Mouse (Mus musculus): ENCODE results near the gene Pigs. TPM values are rescaled to one million over a fixed set of nuclear protein-coding genes. Genes with fewer than 3 reads are reported as not detected.

The Pigs gene
- polyA plus RNA-seq, 1 experiment from 2014 or later: 88.9 TPM

GRCm38 (mm10) chr11:78318411-78318810 is 9.8 kb upstream of the Pigs start:
- Histone ChIP-seq H3K4me1 (peaks cover 24% of the 10 kb centered on the region), H3K36me3 (peaks cover 88% of the 10 kb centered on the region), H3K9me3 (no peaks in the 10 kb centered on the region), H3K4me3 (no peak overlapping the region), H3K27me3 (no peaks in the 10 kb centered on the region), H3K9ac (no peak overlapping the region), H3K4me2 (replicated peaks) (no peak overlapping the region), H3K27ac (no peak overlapping the region)
- ATAC-seq (ENCODE audit: low FRiP score, low read depth): no peak
- 88% methylated on average over 2 of the region's 2 CpGs for WGBS

DNA sequence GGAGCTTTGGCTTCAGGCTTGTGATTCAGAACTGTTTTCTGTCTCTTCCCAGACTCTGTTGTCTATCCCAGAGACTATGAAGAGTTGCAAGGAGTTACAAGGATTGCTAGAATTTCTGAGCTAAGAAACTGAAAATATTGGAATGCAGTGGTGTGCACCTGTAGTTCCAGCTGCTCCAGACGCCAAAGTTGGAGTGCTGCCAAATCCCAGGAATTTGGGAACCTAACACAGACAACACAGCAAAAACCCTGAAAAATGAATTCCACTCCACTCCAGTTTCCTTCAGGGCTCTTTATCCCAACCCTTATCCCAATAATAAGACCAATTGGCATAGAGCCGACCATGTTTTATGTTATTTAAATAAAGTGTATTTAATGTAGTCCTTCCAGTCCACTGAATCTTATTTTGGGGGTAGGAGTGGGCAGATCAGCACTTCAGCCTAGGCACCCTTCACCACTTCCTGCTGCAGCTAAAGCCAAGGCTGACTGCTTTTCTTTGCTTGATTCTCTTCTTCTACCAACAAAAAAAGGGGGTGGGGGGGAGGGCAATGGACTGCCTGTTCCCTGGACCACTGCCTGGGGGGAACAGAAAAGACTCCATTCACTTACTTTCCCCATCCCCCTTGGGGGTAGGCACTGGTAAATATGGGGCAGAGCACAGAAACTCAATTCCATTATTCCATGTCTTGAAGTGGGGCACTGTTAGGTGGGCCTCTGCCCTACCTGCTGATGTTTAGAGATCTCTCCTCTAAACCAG is 6.0 kb upstream of the Pigs start:
- peak; percentile 44; the same call in 1 of the 2 replicates for ATAC-seq (ENCODE audit: low FRiP score, low read depth)
- Histone ChIP-seq H3K36me3 (peaks cover 56% of the 10 kb centered on the region), H3K4me1 (peaks cover 27% of the 10 kb centered on the region), H3K27me3 (no peaks in the 10 kb centered on the region), H3K4me3 (peak overlapping the region; percentile 15), H3K4me2 (replicated peaks) (peak overlapping the region; percentile 47), H3K9ac (peak overlapping the region; percentile 8; the same call in 1 of the 2 replicates), H3K9me3 (no peaks in the 10 kb centered on the region), H3K27ac (peak overlapping the region; percentile 67; the same call in 1 of the 2 replicates)
- 31% methylated on average over 2 of the region's 2 CpGs for WGBS

DNA sequence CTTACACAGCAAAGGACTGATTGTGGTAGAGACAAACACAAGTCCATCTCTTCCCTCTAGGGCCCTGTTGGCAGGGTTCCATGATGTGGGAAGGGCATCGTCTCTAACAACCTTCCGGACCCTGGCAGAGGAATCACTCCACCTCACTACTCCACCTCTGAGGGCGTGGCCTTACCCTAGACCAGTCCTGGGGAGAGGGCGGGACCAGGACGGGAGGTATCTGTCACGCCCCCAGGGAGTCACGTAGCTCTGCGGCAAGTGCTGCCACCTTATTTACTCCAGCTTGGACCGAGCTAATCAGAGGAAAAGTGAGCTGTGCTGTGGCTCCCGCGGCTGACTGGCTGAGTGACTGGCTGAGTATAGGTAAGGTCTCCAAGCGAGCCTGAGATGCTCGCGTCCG is 5.4 kb upstream of the Pigs start, which contains the start of gene Aldoc:
Gene Aldoc, plus strand, starts transcription at position 109 of the 400 bp plus-strand sequence.
- WGBS: 3% methylated on average over 15 of the region's 15 CpGs
- Histone ChIP-seq H3K9ac (peak within 1 kb of the TSS; percentile 8; the same call in 1 of the 2 replicates), H3K9me3 (no peaks in the 10 kb centered on the region), H3K4me1 (peaks cover 27% of the 10 kb centered on the region), H3K27ac (peak within 1 kb of the TSS; percentile 67; the same call in 1 of the 2 replicates), H3K27me3 (no peaks in the 10 kb centered on the region), H3K36me3 (peaks cover 50% of the 10 kb centered on the region), H3K4me3 (peak within 1 kb of the TSS; percentile 15), H3K4me2 (replicated peaks) (peak within 1 kb of the TSS; percentile 47)
- ATAC-seq (ENCODE audit: low FRiP score, low read depth): peak; percentile 73

DNA sequence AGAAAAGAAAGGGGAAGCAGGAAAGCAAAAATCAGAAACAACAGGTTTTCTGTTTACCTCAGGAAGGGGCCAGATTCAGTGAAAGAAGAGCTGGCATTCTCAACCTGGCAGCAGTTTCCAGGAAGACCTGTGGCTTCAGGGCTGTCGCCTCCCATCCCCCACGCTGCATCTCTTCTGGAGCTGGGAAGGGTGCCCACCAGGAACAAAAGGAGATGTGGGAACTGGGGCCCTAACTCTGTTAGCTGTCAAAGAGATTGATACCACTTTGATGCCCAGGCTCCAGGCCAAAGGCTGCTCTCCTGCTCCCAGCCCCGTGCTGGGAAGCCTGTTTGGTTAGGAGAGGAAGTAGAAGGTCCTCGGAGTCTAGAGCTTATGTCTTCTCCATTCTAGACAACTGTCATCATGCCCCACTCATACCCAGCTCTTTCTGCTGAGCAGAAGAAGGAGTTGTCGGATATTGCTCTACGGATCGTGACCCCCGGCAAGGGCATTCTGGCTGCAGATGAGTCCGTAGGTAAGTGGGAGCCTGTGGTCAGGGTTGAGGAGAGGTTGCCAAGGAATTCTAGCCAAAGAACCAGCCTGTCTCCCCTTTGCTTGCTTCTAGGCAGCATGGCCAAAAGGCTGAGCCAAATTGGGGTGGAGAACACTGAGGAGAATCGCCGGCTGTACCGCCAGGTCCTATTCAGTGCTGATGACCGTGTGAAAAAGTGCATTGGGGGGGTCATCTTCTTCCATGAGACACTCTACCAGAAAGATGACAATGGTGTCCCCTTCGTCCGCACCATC is 4.0 kb upstream of the Pigs start:
- H3K27me3 ChIP-seq: no peaks in the 10 kb centered on the region
- WGBS: 84% methylated on average over 15 of the region's 15 CpGs
- H3K27ac ChIP-seq: no peak overlapping the region
- no peak for ATAC-seq (ENCODE audit: low FRiP score, low read depth)
- no peak overlapping the region for H3K9ac ChIP-seq
- H3K9me3 ChIP-seq: no peaks in the 10 kb centered on the region
- no peak overlapping the region for H3K4me2 ChIP-seq (replicated peaks)
- peaks cover 32% of the 10 kb centered on the region for H3K4me1 ChIP-seq
- H3K36me3 ChIP-seq: peaks cover 37% of the 10 kb centered on the region
- H3K4me3 ChIP-seq: no peak overlapping the region

DNA sequence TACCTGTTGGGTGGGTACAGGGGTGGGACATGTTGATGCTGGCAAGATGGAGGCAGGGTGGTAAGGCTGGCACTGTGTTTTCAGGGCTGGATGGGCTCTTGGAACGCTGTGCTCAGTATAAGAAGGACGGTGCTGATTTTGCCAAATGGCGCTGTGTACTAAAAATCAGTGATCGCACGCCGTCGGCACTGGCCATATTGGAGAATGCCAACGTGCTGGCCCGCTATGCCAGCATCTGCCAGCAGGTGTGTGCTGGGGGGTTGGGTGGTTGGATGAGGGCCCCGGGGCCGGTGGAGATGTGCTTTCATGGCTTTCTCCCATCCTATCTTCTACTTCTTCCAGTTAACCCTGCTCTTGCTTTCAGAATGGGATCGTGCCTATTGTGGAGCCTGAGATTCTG is 3.2 kb upstream of the Pigs start:
- Histone ChIP-seq H3K9me3 (no peaks in the 10 kb centered on the region), H3K36me3 (peaks cover 29% of the 10 kb centered on the region)

GRCm38 (mm10) chr11:78327215-78327614 is 1.0 kb upstream of the Pigs start:
- H3K27me3 ChIP-seq: no peaks in the 10 kb centered on the region
- no peak overlapping the region for H3K9ac ChIP-seq
- WGBS: 88% methylated on average over 4 of the region's 4 CpGs

More for the DNA sequence above, 3.2 kb upstream of the Pigs start:
- Histone ChIP-seq H3K4me1 (peaks cover 34% of the 10 kb centered on the region), H3K27me3 (no peaks in the 10 kb centered on the region), H3K4me3 (no peak overlapping the region), H3K4me2 (replicated peaks) (no peak overlapping the region), H3K9ac (no peak overlapping the region), H3K27ac (no peak overlapping the region)
- WGBS: 91% methylated on average over 12 of the region's 12 CpGs
- no peak for ATAC-seq (ENCODE audit: low FRiP score, low read depth)

GRCm38 (mm10) chr11:78328512-78329056 is 369 bp downstream of the Pigs start:
- H3K4me2 ChIP-seq (replicated peaks): peak overlapping the region; percentile 92
- H3K4me3 ChIP-seq: peak overlapping the region; percentile 86
- H3K27ac ChIP-seq: no peak overlapping the region
- H3K36me3 ChIP-seq: peaks cover 25% of the 10 kb centered on the region
- no peaks in the 10 kb centered on the region for H3K9me3 ChIP-seq
- under 1% methylated on average over 41 of the region's 41 CpGs for WGBS
- ATAC-seq (ENCODE audit: low FRiP score, low read depth): peak; percentile 70; the same call in 1 of the 2 replicates
- peaks cover 9% of the 10 kb centered on the region for H3K4me1 ChIP-seq
- H3K9ac ChIP-seq: peak overlapping the region; percentile 89
- no peaks in the 10 kb centered on the region for H3K27me3 ChIP-seq

More at GRCm38 (mm10) chr11:78327215-78327614, 1.0 kb upstream of the Pigs start:
- Histone ChIP-seq H3K36me3 (peaks cover 14% of the 10 kb centered on the region), H3K4me2 (replicated peaks) (no peak overlapping the region), H3K9me3 (no peaks in the 10 kb centered on the region), H3K4me1 (peaks cover 23% of the 10 kb centered on the region), H3K27ac (no peak overlapping the region), H3K4me3 (no peak overlapping the region)
- no peak for ATAC-seq (ENCODE audit: low FRiP score, low read depth)

DNA sequence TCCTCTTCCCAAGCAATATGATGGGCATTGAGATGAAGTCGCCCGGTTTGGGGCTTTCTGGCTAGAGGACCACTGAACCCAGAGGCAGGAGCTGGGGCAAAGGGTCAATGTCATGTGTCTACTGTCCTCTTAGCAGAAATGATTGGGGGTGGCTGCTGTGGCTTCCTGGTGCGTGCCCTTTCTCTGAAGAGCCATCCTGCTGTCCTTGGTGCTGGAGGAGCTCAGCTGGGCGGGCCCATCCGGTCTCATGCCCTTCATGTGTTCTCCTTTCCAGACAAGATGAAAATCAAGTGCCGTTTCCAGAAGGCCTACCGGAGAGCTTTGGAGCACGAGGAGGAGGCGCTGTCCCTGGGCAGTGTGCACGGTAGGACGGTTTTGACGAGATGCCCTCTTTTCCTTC is 4.5 kb downstream of the Pigs start:
- Histone ChIP-seq H3K9me3 (no peaks in the 10 kb centered on the region), H3K27ac (no peak overlapping the region), H3K4me2 (replicated peaks) (no peak overlapping the region), H3K27me3 (no peaks in the 10 kb centered on the region), H3K4me3 (no peak overlapping the region), H3K36me3 (peaks cover 58% of the 10 kb centered on the region), H3K9ac (no peak overlapping the region), H3K4me1 (peaks cover 7% of the 10 kb centered on the region)
- WGBS: 96% methylated on average over 12 of the region's 12 CpGs
- no peak for ATAC-seq (ENCODE audit: low FRiP score, low read depth)

- peaks cover 5% of the 10 kb centered on the region for H3K4me1 ChIP-seq
- H3K9me3 ChIP-seq: no peaks in the 10 kb centered on the region
- no peak overlapping the region for H3K9ac ChIP-seq
- H3K27ac ChIP-seq: no peak overlapping the region
- H3K4me2 ChIP-seq (replicated peaks): no peak overlapping the region
- ATAC-seq (ENCODE audit: low FRiP score, low read depth): no peak
- no peaks in the 10 kb centered on the region for H3K27me3 ChIP-seq
- no peak overlapping the region for H3K4me3 ChIP-seq
- WGBS: 91% methylated on average over 5 of the region's 5 CpGs
- H3K36me3 ChIP-seq: peaks cover 66% of the 10 kb centered on the region
Observed at GRCm38 (mm10) chr11:78333992-78334391, 5.8 kb downstream of the Pigs start.

GRCm38 (mm10) chr11:78337040-78337439 is 8.8 kb downstream of the Pigs start:
- H3K4me2 ChIP-seq (replicated peaks): no peak overlapping the region
- peaks cover 89% of the 10 kb centered on the region for H3K36me3 ChIP-seq
- WGBS: 89% methylated on average over 8 of the region's 8 CpGs

DNA sequence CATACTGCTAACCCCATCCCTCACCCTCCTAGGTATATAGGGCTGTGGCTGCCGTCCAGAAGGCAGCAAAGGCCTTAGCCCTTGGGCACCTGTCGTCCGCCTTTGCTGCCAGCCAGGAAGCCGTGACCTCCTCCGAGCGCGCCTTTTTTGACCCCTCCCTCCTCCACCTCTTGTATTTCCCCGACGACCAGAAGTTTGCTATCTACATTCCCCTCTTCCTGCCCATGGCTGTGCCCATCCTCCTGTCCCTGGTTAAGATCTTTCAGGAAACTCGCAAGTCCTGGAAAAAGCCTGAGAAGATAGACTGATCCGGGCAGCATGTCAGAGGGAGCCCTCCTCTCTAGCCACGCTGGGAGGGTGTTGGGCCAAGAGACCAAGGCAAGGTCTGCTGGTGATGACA is 13.5 kb downstream of the Pigs start:
- Histone ChIP-seq H3K4me1 (peaks cover 32% of the 10 kb centered on the region), H3K9ac (no peak overlapping the region), H3K27me3 (no peaks in the 10 kb centered on the region), H3K4me2 (replicated peaks) (no peak overlapping the region), H3K27ac (no peak overlapping the region), H3K4me3 (no peak overlapping the region), H3K36me3 (peaks cover 45% of the 10 kb centered on the region), H3K9me3 (no peaks in the 10 kb centered on the region)
- 82% methylated on average over 12 of the region's 12 CpGs for WGBS
- no peak for ATAC-seq (ENCODE audit: low FRiP score, low read depth)

More at GRCm38 (mm10) chr11:78337040-78337439, 8.8 kb downstream of the Pigs start:
- Histone ChIP-seq H3K4me3 (no peak overlapping the region), H3K9me3 (no peaks in the 10 kb centered on the region), H3K27me3 (no peaks in the 10 kb centered on the region), H3K27ac (no peak overlapping the region), H3K4me1 (no peaks in the 10 kb centered on the region), H3K9ac (no peak overlapping the region; the same call in 1 of the 2 replicates)
- no peak for ATAC-seq (ENCODE audit: low FRiP score, low read depth)

All from limb, embryonic 13.5 days (tissue).